Mouse (Mus musculus): ENCODE results near the gene Pon3. TPM values are rescaled to one million over a fixed set of nuclear protein-coding genes. Genes with fewer than 3 reads are reported as not detected.

The Pon3 gene
- polyA plus RNA-seq, 1 experiment from 2014 or later, result 5.2 TPM

- no peaks in the 10 kb centered on the region for H3K27me3 ChIP-seq
- H3K4me1 ChIP-seq (replicated peaks), result no peaks in the 10 kb centered on the region
- no peak within 1 kb of the TSS for H3K9ac ChIP-seq
- ATAC-seq (ENCODE audit: low FRiP score, low read depth), result no peak
- H3K9me3 ChIP-seq, result no peaks in the 10 kb centered on the region
- H3K36me3 ChIP-seq, result no peaks in the 10 kb centered on the region
- no peak within 1 kb of the TSS for H3K4me3 ChIP-seq
- WGBS, result 47% methylated on average over 5 of the region's 5 CpGs
- no peak within 1 kb of the TSS for H3K4me2 ChIP-seq
- H3K27ac ChIP-seq (replicated peaks), result no peak within 1 kb of the TSS
Observed at GRCm38 (mm10) chr6:5193693-5194092, 62.4 kb downstream of the Pon3 start, which contains the start of gene Pon1. Gene Pon1, minus strand, starts transcription at chr6:5193946.

- no peak for ATAC-seq (ENCODE audit: low FRiP score, low read depth)
- H3K27ac ChIP-seq (replicated peaks), result no peak overlapping the region
- no peak overlapping the region for H3K4me3 ChIP-seq
- H3K27me3 ChIP-seq, result no peaks in the 10 kb centered on the region
- H3K36me3 ChIP-seq, result no peaks in the 10 kb centered on the region
- no peak overlapping the region for H3K9ac ChIP-seq
- H3K4me2 ChIP-seq, result no peak overlapping the region
- 89% methylated on average over 4 of the region's 4 CpGs for WGBS
- H3K4me1 ChIP-seq (replicated peaks), result no peaks in the 10 kb centered on the region
- no peaks in the 10 kb centered on the region for H3K9me3 ChIP-seq
Observed at GRCm38 (mm10) chr6:5190761-5191160, 65.3 kb downstream of the Pon3 start.

- no peaks in the 10 kb centered on the region for H3K27me3 ChIP-seq
- 75% methylated on average over 4 of the region's 4 CpGs for WGBS
- ATAC-seq (ENCODE audit: low FRiP score, low read depth), result no peak
- no peak overlapping the region for H3K27ac ChIP-seq (replicated peaks)
- H3K4me2 ChIP-seq, result no peak overlapping the region
- H3K9me3 ChIP-seq, result no peaks in the 10 kb centered on the region
- H3K4me3 ChIP-seq, result no peak overlapping the region
- H3K4me1 ChIP-seq (replicated peaks), result no peaks in the 10 kb centered on the region
- H3K36me3 ChIP-seq, result no peaks in the 10 kb centered on the region
- H3K9ac ChIP-seq, result no peak overlapping the region
Observed at GRCm38 (mm10) chr6:5189507-5189906, 66.6 kb downstream of the Pon3 start.

DNA sequence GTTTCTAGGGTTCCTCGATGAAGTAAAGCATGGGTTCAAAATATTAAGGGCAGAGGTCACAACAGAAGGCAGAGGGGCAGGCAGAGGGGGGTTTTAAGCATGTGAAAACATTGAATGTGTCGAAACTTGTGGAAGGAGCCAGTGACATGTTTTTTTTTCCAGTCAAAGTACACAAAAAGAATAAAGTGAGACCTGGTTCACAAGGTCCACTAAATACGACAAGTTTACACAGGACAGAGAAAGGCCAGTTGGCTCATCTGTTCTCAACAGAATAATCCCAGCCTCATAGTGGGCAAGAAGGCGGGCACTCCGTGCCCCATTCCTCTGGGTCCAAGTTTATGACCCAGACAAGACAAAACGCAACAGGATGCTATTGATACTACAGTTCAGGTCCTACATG lies 67.1 kb downstream of the Pon3 start:
- H3K4me2 ChIP-seq, result no peak overlapping the region
- no peaks in the 10 kb centered on the region for H3K9me3 ChIP-seq
- no peaks in the 10 kb centered on the region for H3K4me1 ChIP-seq (replicated peaks)
- ATAC-seq (ENCODE audit: low FRiP score, low read depth), result no peak
- H3K4me3 ChIP-seq, result no peak overlapping the region
- no peaks in the 10 kb centered on the region for H3K27me3 ChIP-seq
- H3K9ac ChIP-seq, result no peak overlapping the region
- 81% methylated on average over 6 of the region's 6 CpGs for WGBS
- no peaks in the 10 kb centered on the region for H3K36me3 ChIP-seq
- no peak overlapping the region for H3K27ac ChIP-seq (replicated peaks)

- Histone ChIP-seq H3K4me1 (replicated peaks) (no peaks in the 10 kb centered on the region), H3K36me3 (no peaks in the 10 kb centered on the region), H3K4me2 (no peak overlapping the region), H3K27ac (replicated peaks) (no peak overlapping the region), H3K9ac (no peak overlapping the region), H3K4me3 (no peak overlapping the region), H3K27me3 (no peaks in the 10 kb centered on the region), H3K9me3 (no peaks in the 10 kb centered on the region)
- 86% methylated on average over 5 of the region's 5 CpGs for WGBS
- ATAC-seq (ENCODE audit: low FRiP score, low read depth), result no peak
Observed at GRCm38 (mm10) chr6:5188036-5188435, 68.0 kb downstream of the Pon3 start.

GRCm38 (mm10) chr6:5187586-5187985 lies 68.5 kb downstream of the Pon3 start:
- no peak for ATAC-seq (ENCODE audit: low FRiP score, low read depth)
- no peak overlapping the region for H3K9ac ChIP-seq
- no peak overlapping the region for H3K4me3 ChIP-seq
- no peak overlapping the region for H3K4me2 ChIP-seq
- H3K27ac ChIP-seq (replicated peaks), result no peak overlapping the region
- H3K4me1 ChIP-seq (replicated peaks), result no peaks in the 10 kb centered on the region
- 70% methylated on average over 6 of the region's 6 CpGs for WGBS
- H3K36me3 ChIP-seq, result no peaks in the 10 kb centered on the region
- H3K27me3 ChIP-seq, result no peaks in the 10 kb centered on the region
- H3K9me3 ChIP-seq, result no peaks in the 10 kb centered on the region

- WGBS, result 80% methylated on average over 7 of the region's 7 CpGs
Observed at GRCm38 (mm10) chr6:5186229-5186950, 69.7 kb downstream of the Pon3 start.

DNA sequence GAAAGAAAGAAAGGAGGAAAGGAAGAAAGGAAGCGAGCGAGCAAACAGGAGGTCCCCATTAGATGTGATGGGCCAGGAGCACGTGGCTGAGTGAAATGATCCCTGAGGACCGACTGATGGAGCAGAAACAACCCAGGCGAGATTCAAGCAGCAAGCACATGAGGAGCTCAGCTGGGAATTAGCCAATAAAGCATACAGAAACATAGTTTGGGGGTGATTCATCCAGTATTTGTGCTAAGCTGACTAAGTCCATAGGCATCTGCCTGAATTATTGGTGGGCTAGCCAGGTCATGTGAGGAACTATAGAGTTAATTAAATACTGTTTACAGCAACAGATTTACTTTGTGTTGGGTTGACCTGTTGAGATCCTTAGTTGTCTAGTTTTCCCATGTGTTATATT lies 75.4 kb downstream of the Pon3 start:
- Histone ChIP-seq H3K4me2 (no peak overlapping the region), H3K27me3 (no peaks in the 10 kb centered on the region), H3K4me3 (no peak overlapping the region), H3K9ac (no peak overlapping the region), H3K9me3 (no peaks in the 10 kb centered on the region), H3K36me3 (no peaks in the 10 kb centered on the region), H3K4me1 (replicated peaks) (peaks cover 9% of the 10 kb centered on the region; the same call in 1 of the 2 replicates), H3K27ac (replicated peaks) (no peak overlapping the region)
- no peak for ATAC-seq (ENCODE audit: low FRiP score, low read depth)
- WGBS, result 88% methylated on average over 5 of the region's 5 CpGs

More at GRCm38 (mm10) chr6:5186229-5186950, 69.7 kb downstream of the Pon3 start:
- no peaks in the 10 kb centered on the region for H3K36me3 ChIP-seq
- H3K4me1 ChIP-seq (replicated peaks), result no peaks in the 10 kb centered on the region
- no peak for ATAC-seq (ENCODE audit: low FRiP score, low read depth)
- H3K9ac ChIP-seq, result no peak overlapping the region
- H3K4me2 ChIP-seq, result no peak overlapping the region
- no peak overlapping the region for H3K27ac ChIP-seq (replicated peaks)
- H3K9me3 ChIP-seq, result no peaks in the 10 kb centered on the region
- no peaks in the 10 kb centered on the region for H3K27me3 ChIP-seq
- no peak overlapping the region for H3K4me3 ChIP-seq

DNA sequence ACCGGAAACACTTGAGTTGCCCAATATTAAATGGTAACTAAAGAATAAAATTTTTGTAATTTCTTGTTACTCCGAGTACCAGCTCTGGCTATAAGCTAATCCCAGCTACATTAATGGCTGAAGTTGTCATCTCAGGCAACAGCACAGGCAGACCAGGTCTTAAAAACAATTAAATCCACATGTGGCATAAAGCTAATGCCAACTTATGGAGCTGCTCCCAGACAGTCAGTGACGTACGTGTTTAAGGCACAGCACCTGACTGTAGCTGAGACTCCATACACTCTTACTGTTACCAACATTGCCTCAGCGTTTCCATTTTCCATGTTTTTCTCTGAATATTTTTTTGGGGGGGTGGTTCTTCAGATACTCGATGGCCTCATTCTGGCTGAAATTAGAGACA lies 76.9 kb downstream of the Pon3 start:
- no peaks in the 10 kb centered on the region for H3K27me3 ChIP-seq
- H3K4me1 ChIP-seq (replicated peaks), result peaks cover 9% of the 10 kb centered on the region; the same call in 1 of the 2 replicates
- H3K27ac ChIP-seq (replicated peaks), result no peak overlapping the region
- H3K4me3 ChIP-seq, result no peak overlapping the region
- no peaks in the 10 kb centered on the region for H3K9me3 ChIP-seq
- H3K36me3 ChIP-seq, result no peaks in the 10 kb centered on the region
- no peak for ATAC-seq (ENCODE audit: low FRiP score, low read depth)
- H3K4me2 ChIP-seq, result no peak overlapping the region
- no peak overlapping the region for H3K9ac ChIP-seq
- WGBS, result 84% methylated on average over 6 of the region's 6 CpGs

DNA sequence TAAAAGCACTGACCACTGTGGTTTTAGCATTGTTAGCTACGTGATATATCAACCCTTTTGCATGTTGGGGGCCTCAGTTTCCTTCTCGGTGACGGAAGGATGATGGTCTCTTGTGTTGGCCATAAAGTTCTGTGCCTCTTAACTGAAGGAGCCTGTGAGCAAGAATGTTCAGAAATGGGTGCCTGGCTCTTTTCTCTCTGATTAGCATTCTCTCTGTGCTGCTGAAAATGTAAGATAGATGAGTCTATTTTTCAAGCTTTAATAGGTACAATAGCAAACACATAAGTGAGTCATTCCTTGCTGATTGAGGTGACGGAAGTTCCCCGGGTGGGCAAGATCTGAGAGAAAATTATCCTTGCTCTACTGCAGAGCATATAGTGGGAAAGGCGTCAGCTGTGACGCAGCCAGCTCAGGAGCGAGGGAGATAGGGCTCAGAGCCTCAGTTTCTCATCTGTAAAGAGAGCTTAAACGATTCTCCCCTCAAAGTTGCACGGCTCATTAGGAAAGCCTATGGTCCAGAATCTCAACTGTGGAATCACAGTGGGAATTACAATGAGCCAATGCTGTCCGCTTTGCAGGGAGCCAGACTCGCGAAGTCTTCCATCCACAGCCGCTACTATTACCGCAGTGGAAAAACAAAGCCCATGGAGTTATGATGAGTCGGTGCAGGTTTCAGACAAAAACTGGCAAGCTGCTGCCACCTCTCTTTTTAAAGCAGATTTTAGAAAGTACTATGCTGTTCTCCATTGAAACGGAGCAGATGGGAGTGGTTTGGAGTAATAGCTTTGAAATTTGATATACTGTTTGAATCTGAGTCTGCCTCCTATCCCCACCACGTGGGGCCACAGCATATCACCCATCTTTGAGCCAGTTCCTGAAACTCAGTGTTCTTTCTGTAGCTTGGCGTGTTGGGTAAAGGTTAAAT lies 77.9 kb downstream of the Pon3 start:
- peak overlapping the region; percentile 57 for H3K4me2 ChIP-seq
- H3K9ac ChIP-seq, result peak overlapping the region; percentile 44
- peak overlapping the region; percentile 54 for H3K27ac ChIP-seq (replicated peaks)
- WGBS, result 25% methylated on average over 19 of the region's 19 CpGs
- peak; percentile 90 for ATAC-seq (ENCODE audit: low FRiP score, low read depth)
- H3K36me3 ChIP-seq, result no peaks in the 10 kb centered on the region
- peaks cover 9% of the 10 kb centered on the region; the same call in 1 of the 2 replicates for H3K4me1 ChIP-seq (replicated peaks)
- H3K4me3 ChIP-seq, result peak overlapping the region; percentile 32
- no peaks in the 10 kb centered on the region for H3K9me3 ChIP-seq
- no peaks in the 10 kb centered on the region for H3K27me3 ChIP-seq

GRCm38 (mm10) chr6:5174179-5174812 lies 81.8 kb downstream of the Pon3 start:
- 86% methylated on average over 10 of the region's 10 CpGs for WGBS

DNA sequence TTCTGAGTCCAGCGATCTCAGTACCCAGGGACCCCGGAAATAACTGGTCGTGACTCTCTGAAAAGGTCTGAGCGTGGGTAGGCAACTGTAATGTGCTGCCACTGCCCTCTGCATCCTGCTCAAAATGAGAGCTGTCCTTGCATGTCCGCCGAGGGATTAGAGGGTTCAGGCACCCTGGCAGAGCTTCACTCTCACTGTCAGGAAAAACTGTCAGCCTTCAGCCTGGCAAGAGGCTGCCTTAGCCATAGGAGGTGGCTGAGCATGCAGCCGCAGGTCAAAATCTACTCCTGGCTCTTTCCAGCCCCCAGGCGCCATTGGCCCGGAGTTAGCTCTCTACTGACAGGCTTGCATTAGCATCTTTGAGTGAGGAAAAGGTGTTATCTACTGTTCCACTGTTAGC lies 83.5 kb downstream of the Pon3 start:
- Histone ChIP-seq H3K9me3 (no peaks in the 10 kb centered on the region), H3K27me3 (no peaks in the 10 kb centered on the region), H3K27ac (replicated peaks) (no peak overlapping the region), H3K4me3 (no peak overlapping the region), H3K4me1 (replicated peaks) (0 out of 2 replicates have a peak, but pooled peaks cover 3% of the 10 kb centered on the region), H3K9ac (no peak overlapping the region), H3K36me3 (no peaks in the 10 kb centered on the region), H3K4me2 (no peak overlapping the region)
- ATAC-seq (ENCODE audit: low FRiP score, low read depth), result peak; percentile 32; the same call in 1 of the 2 replicates
- 74% methylated on average over 9 of the region's 9 CpGs for WGBS

More at GRCm38 (mm10) chr6:5174179-5174812, 81.8 kb downstream of the Pon3 start:
- H3K9me3 ChIP-seq, result no peaks in the 10 kb centered on the region
- no peak overlapping the region for H3K4me3 ChIP-seq
- no peaks in the 10 kb centered on the region for H3K36me3 ChIP-seq
- no peak overlapping the region for H3K4me2 ChIP-seq
- peaks cover 12% of the 10 kb centered on the region; the same call in 1 of the 2 replicates for H3K4me1 ChIP-seq (replicated peaks)
- H3K27ac ChIP-seq (replicated peaks), result no peak overlapping the region
- no peak overlapping the region for H3K9ac ChIP-seq
- H3K27me3 ChIP-seq, result no peaks in the 10 kb centered on the region
- ATAC-seq (ENCODE audit: low FRiP score, low read depth), result no peak

Measured in hindbrain, embryonic 15.5 days (tissue).